9 mouse cellular contexts compared by ENCODE assay signal in the genomic region with DNA sequence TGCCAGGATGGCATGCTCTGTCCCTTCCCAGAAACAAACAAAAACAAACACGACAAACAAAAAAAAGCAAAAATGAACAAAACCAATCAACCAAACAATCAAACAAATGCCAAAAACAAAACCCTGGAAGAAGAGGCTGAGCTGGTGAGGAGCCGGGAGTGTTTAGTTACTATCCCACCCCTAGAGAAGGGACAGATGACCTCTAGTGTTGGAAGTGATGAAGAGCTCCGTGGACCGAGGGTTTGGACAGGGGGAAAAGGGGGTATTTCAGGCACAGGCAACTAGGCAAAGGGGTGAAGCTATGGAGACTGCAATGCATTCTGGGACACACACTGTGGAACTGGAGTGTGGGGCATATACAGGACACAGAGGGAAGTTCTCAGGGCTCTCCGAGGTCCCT.
A peak's percentile ranks its signal among the peaks of the same experiment; 100 is the strongest.
DNase-seq lines count a peak whose midpoint lies in the region; ATAC-seq and TF ChIP-seq lines count a peak whose summit lies in the region.
"Had no signal": no experiment of that assay in that cellular context is flagged by ENCODE, and none has a peak within 500 bp of the region (broad histone marks: within the 10 kb centered on the region; RNA-seq: fewer than 3 reads in every experiment).

No protein-coding gene starts in this region.

- WGBS in forebrain, postnatal 0 days: 27% methylated on average over 5 of the region's 5 CpGs
- 22% methylated on average over 5 of the region's 5 CpGs for WGBS in forebrain, embryonic 14.5 days
- WGBS in liver, postnatal 0 days (ENCODE audit: insufficient replicate concordance): 20% methylated on average over 5 of the region's 5 CpGs
- 12% methylated on average over 5 of the region's 5 CpGs for WGBS in liver, embryonic 11.5 days
- 12% methylated on average over 5 of the region's 5 CpGs for WGBS in heart, embryonic 15.5 days
- WGBS in midbrain, postnatal 0 days: 26% methylated on average over 5 of the region's 5 CpGs

- H3K4me3 ChIP-seq in forebrain, postnatal 0 days (ENCODE audit: low read depth, low read length): no peak overlapping the region
- no peak overlapping the region for H3K4me3 ChIP-seq in forebrain, embryonic 14.5 days (ENCODE audit: low read depth, low read length)
- no peak overlapping the region for H3K4me3 ChIP-seq in liver, postnatal 0 days (ENCODE audit: low read depth, low read length)
- no peak overlapping the region for H3K4me3 ChIP-seq in liver, embryonic 11.5 days (ENCODE audit: low read depth, low read length)
- peak overlapping the region; percentile 14; the same call in 1 of the 2 replicates for H3K4me3 ChIP-seq in heart, embryonic 15.5 days
- H3K4me3 ChIP-seq in midbrain, postnatal 0 days (ENCODE audit: low read depth, low read length): no peak overlapping the region
- H3K4me3 ChIP-seq: myocyte had no signal

- no peak overlapping the region for H3K27ac ChIP-seq in forebrain, postnatal 0 days (ENCODE audit: low read depth, low read length)
- H3K27ac ChIP-seq in forebrain, embryonic 14.5 days (ENCODE audit: low read depth, low read length): no peak overlapping the region
- no peak overlapping the region for H3K27ac ChIP-seq in liver, postnatal 0 days (ENCODE audit: low read depth)
- no peak overlapping the region for H3K27ac ChIP-seq in liver, embryonic 11.5 days (ENCODE audit: low read depth, low read length)
- H3K27ac ChIP-seq in heart, embryonic 15.5 days: no peak overlapping the region
- no peak overlapping the region for H3K27ac ChIP-seq in midbrain, postnatal 0 days (ENCODE audit: low read depth, low read length)

- no peak overlapping the region for H3K4me2 ChIP-seq in forebrain, postnatal 0 days (ENCODE audit: low read depth)
- H3K4me2 ChIP-seq in forebrain, embryonic 14.5 days (ENCODE audit: low read length): no peak overlapping the region
- H3K4me2 ChIP-seq in liver, postnatal 0 days (ENCODE audit: low read depth, low read length): no peak overlapping the region
- H3K4me2 ChIP-seq in liver, embryonic 11.5 days: no peak overlapping the region
- peak overlapping the region; percentile 37; the same call in 1 of the 2 replicates for H3K4me2 ChIP-seq in heart, embryonic 15.5 days
- no peak overlapping the region for H3K4me2 ChIP-seq in midbrain, postnatal 0 days (ENCODE audit: low read depth, low read length, poor library complexity, severe bottlenecking)

- no peak overlapping the region for H3K9ac ChIP-seq in forebrain, postnatal 0 days
- H3K9ac ChIP-seq in forebrain, embryonic 14.5 days (ENCODE audit: low read length): no peak overlapping the region
- no peak overlapping the region for H3K9ac ChIP-seq in liver, postnatal 0 days (replicated peaks)
- no peak overlapping the region for H3K9ac ChIP-seq in liver, embryonic 11.5 days (ENCODE audit: low read depth, low read length)
- no peak overlapping the region for H3K9ac ChIP-seq in heart, embryonic 15.5 days
- H3K9ac ChIP-seq in midbrain, postnatal 0 days (replicated peaks; ENCODE audit: low read length, poor library complexity, severe bottlenecking): no peak overlapping the region

- peak; percentile 39 for TF ChIP-seq CTCF in forebrain, postnatal 0 days (IDR thresholded peaks at IDR 0.05; ENCODE audit: low read depth)
- peak; percentile 35 for TF ChIP-seq CTCF in liver, postnatal 0 days (IDR thresholded peaks at IDR 0.05; ENCODE audit: low read depth)
- TF ChIP-seq CTCF in midbrain, postnatal 0 days (IDR thresholded peaks at IDR 0.05): peak; percentile 65

- H3K9me3 ChIP-seq in forebrain, postnatal 0 days (ENCODE audit: low read length): no peaks in the 10 kb centered on the region
- no peaks in the 10 kb centered on the region for H3K9me3 ChIP-seq in forebrain, embryonic 14.5 days (replicated peaks; ENCODE audit: control insufficient read depth, low read length)
- no peaks in the 10 kb centered on the region for H3K9me3 ChIP-seq in liver, postnatal 0 days (ENCODE audit: low read length)
- no peaks in the 10 kb centered on the region for H3K9me3 ChIP-seq in liver, embryonic 11.5 days (ENCODE audit: control insufficient read depth, low read length)
- H3K9me3 ChIP-seq in heart, embryonic 15.5 days (replicated peaks): no peaks in the 10 kb centered on the region
- no peaks in the 10 kb centered on the region for H3K9me3 ChIP-seq in midbrain, postnatal 0 days (ENCODE audit: low read length)

- ATAC-seq in forebrain, postnatal 0 days: no peak
- ATAC-seq in forebrain, embryonic 14.5 days: no peak
- no peak for ATAC-seq in liver, postnatal 0 days
- no peak for ATAC-seq in liver, embryonic 11.5 days (replicated peaks; ENCODE audit: low FRiP score)
- ATAC-seq in heart, embryonic 15.5 days (replicated peaks; ENCODE audit: insufficient number of reproducible peaks, insufficient read depth, low FRiP score, low read depth): no peak
- ATAC-seq in midbrain, postnatal 0 days (ENCODE audit: low FRiP score): no peak

- no peak for TF ChIP-seq EP300 in liver, postnatal 0 days (IDR thresholded peaks at IDR 0.05; ENCODE audit: low read depth)

- no peaks in the 10 kb centered on the region for H3K27me3 ChIP-seq in forebrain, postnatal 0 days (ENCODE audit: insufficient read depth, low read length)
- no peaks in the 10 kb centered on the region for H3K27me3 ChIP-seq in forebrain, embryonic 14.5 days (replicated peaks; ENCODE audit: control insufficient read depth, insufficient read depth, low read length)
- H3K27me3 ChIP-seq in liver, postnatal 0 days (ENCODE audit: insufficient read depth, low read length): no peaks in the 10 kb centered on the region
- H3K27me3 ChIP-seq in liver, embryonic 11.5 days (replicated peaks; ENCODE audit: control insufficient read depth, insufficient read depth, low read length): no peaks in the 10 kb centered on the region
- H3K27me3 ChIP-seq in heart, embryonic 15.5 days: no peaks in the 10 kb centered on the region
- H3K27me3 ChIP-seq in midbrain, postnatal 0 days (ENCODE audit: insufficient read depth, low read length): no peaks in the 10 kb centered on the region

- H3K4me1 ChIP-seq in forebrain, postnatal 0 days (ENCODE audit: insufficient read depth): 0 out of 2 replicates have a peak, but pooled peaks cover 3% of the 10 kb centered on the region
- peaks cover 3% of the 10 kb centered on the region; the same call in 1 of the 2 replicates for H3K4me1 ChIP-seq in forebrain, embryonic 14.5 days (ENCODE audit: control insufficient read depth, insufficient read depth, low read length)
- H3K4me1 ChIP-seq in liver, postnatal 0 days (ENCODE audit: insufficient read depth): no peaks in the 10 kb centered on the region
- H3K4me1 ChIP-seq in liver, embryonic 11.5 days (replicated peaks; ENCODE audit: control insufficient read depth, insufficient read depth, low read length): no peaks in the 10 kb centered on the region
- H3K4me1 ChIP-seq in heart, embryonic 15.5 days (replicated peaks): 0 out of 2 replicates have a peak, but pooled peaks cover 2% of the 10 kb centered on the region
- H3K4me1 ChIP-seq in midbrain, postnatal 0 days (ENCODE audit: insufficient read depth, low read length): no peaks in the 10 kb centered on the region

- H3K36me3 ChIP-seq in forebrain, postnatal 0 days (ENCODE audit: insufficient read depth): no peaks in the 10 kb centered on the region
- H3K36me3 ChIP-seq in forebrain, embryonic 14.5 days (ENCODE audit: control insufficient read depth, insufficient read depth, low read length): no peaks in the 10 kb centered on the region
- H3K36me3 ChIP-seq in liver, postnatal 0 days (replicated peaks; ENCODE audit: insufficient read depth, low read length): no peaks in the 10 kb centered on the region
- no peaks in the 10 kb centered on the region for H3K36me3 ChIP-seq in liver, embryonic 11.5 days (ENCODE audit: control insufficient read depth, insufficient read depth, low read length)
- no peaks in the 10 kb centered on the region for H3K36me3 ChIP-seq in heart, embryonic 15.5 days
- H3K36me3 ChIP-seq in midbrain, postnatal 0 days (ENCODE audit: insufficient read depth, low read length): no peaks in the 10 kb centered on the region

- DNase-seq in forebrain, postnatal 0 days: no peak
- DNase-seq in forebrain, embryonic 14.5 days (ENCODE audit: low spot score): no peak
- no peak for DNase-seq in liver, postnatal 0 days
- DNase-seq in liver, embryonic 11.5 days (ENCODE audit: low spot score): no peak
- DNase-seq in midbrain, postnatal 0 days (ENCODE audit: low spot score): peak; percentile 37
- no peak for DNase-seq in frontal cortex, postnatal 10 days (ENCODE audit: low spot score in 2 of 2)
- no peak for DNase-seq in spleen, adult 18-20 months
